Comparison of ENCODE assay signal across 24 mouse cellular contexts in genomic region chr13:97976642-97977041, GRCm38 (mm10).
DNase-seq lines count a peak whose midpoint lies in the region; ATAC-seq and TF ChIP-seq lines count a peak whose summit lies in the region.
"Had no signal": no experiment of that assay in that cellular context is flagged by ENCODE, and none has a peak within 500 bp of the region (broad histone marks: within the 10 kb centered on the region; RNA-seq: fewer than 3 reads in every experiment).

No protein-coding gene starts in this region.

- TF ChIP-seq POLR2A in small intestine, adult 2 months (IDR thresholded peaks at IDR 0.05; ENCODE audit: low read depth, low read length) = no peak
- no peak for TF ChIP-seq POLR2A in lung, adult 2 months (IDR thresholded peaks at IDR 0.05; ENCODE audit: borderline replicate concordance, extremely low read depth, low read depth, low read length)

- no peak overlapping the region for H3K4me2 ChIP-seq in kidney, embryonic 16.5 days (replicated peaks; ENCODE audit: low read depth, low read length)
- H3K4me2 ChIP-seq: forebrain, embryonic 15.5 days; limb, embryonic 12.5 days; liver, embryonic 13.5 days; lung, embryonic 15.5 days; midbrain, embryonic 11.5 days; neural tube, embryonic 12.5 days had no signal

- H3K4me1 ChIP-seq in kidney, embryonic 16.5 days (ENCODE audit: insufficient read depth, low read length) = peaks cover 6% of the 10 kb centered on the region
- peaks cover 19% of the 10 kb centered on the region; the same call in 1 of the 2 replicates for H3K4me1 ChIP-seq in small intestine, adult 2 months (ENCODE audit: control insufficient read depth, insufficient read depth, insufficient read length, low read length)
- H3K4me1 ChIP-seq in lung, adult 2 months (ENCODE audit: control insufficient read depth, insufficient read depth, low read length) = peaks cover 2% of the 10 kb centered on the region
- H3K4me1 ChIP-seq: liver, embryonic 13.5 days had no signal

- TF ChIP-seq CTCF in small intestine, adult 2 months (IDR thresholded peaks at IDR 0.05; ENCODE audit: extremely low read depth, insufficient read length, insufficient replicate concordance, low read depth, low read length) = no peak
- TF ChIP-seq CTCF in lung, adult 2 months (IDR thresholded peaks at IDR 0.05; ENCODE audit: insufficient read depth, low read length) = no peak

- 0 out of 2 replicates have a peak, but pooled peaks have one; percentile 49 for ATAC-seq in kidney, embryonic 16.5 days (ENCODE audit: low FRiP score, low TSS enrichment)
- ATAC-seq in monocyte, adult 5-6 weeks (replicated peaks; ENCODE audit: insufficient number of reproducible peaks, low FRiP score, low TSS enrichment, poor library complexity, severe bottlenecking) = no peak
- ATAC-seq: forebrain, embryonic 15.5 days had no signal

- no peaks in the 10 kb centered on the region for H3K27me3 ChIP-seq in kidney, embryonic 16.5 days (ENCODE audit: insufficient read depth, low read length)
- H3K27me3 ChIP-seq in small intestine, adult 2 months (ENCODE audit: control insufficient read depth, insufficient read depth, low read length) = no peaks in the 10 kb centered on the region
- H3K27me3 ChIP-seq: CH12.LX; forebrain, embryonic 15.5 days; limb, embryonic 12.5 days; liver, embryonic 13.5 days; lung, embryonic 15.5 days; neural tube, embryonic 12.5 days had no signal

- H3K27ac ChIP-seq in kidney, embryonic 16.5 days (ENCODE audit: low read length) = no peak overlapping the region
- H3K27ac ChIP-seq in small intestine, adult 2 months (ENCODE audit: insufficient read depth, low read depth, low read length) = peak overlapping the region; percentile 90
- H3K27ac ChIP-seq: embryonic facial prominence, embryonic 10.5 days; forebrain, embryonic 15.5 days; heart, embryonic 10.5 days; hindbrain, embryonic 10.5 days; limb, embryonic 12.5 days; liver, embryonic 13.5 days; lung, embryonic 15.5 days; neural tube, embryonic 12.5 days had no signal

- H3K4me3 ChIP-seq in kidney, embryonic 16.5 days (ENCODE audit: low read length) = no peak overlapping the region
- no peak overlapping the region for H3K4me3 ChIP-seq in small intestine, adult 2 months (ENCODE audit: low read depth, low read length)
- H3K4me3 ChIP-seq in lung, adult 2 months (replicated peaks; ENCODE audit: extremely low read depth, low read depth, low read length) = no peak overlapping the region
- H3K4me3 ChIP-seq: embryonic facial prominence, embryonic 10.5 days; forebrain, embryonic 15.5 days; heart, embryonic 10.5 days; hindbrain, embryonic 10.5 days; limb, embryonic 12.5 days; liver, embryonic 13.5 days; lung, embryonic 15.5 days; neural tube, embryonic 12.5 days had no signal

- H3K9ac ChIP-seq in kidney, embryonic 16.5 days (replicated peaks; ENCODE audit: low read length) = no peak overlapping the region
- H3K9ac ChIP-seq: forebrain, embryonic 15.5 days; limb, embryonic 12.5 days; liver, embryonic 13.5 days; lung, embryonic 15.5 days; neural tube, embryonic 12.5 days had no signal

- H3K36me3 ChIP-seq in kidney, embryonic 16.5 days (ENCODE audit: insufficient read depth, low read length) = peaks cover 19% of the 10 kb centered on the region
- H3K36me3 ChIP-seq in small intestine, adult 2 months (ENCODE audit: control insufficient read depth, insufficient read depth, low read length) = no peaks in the 10 kb centered on the region
- H3K36me3 ChIP-seq: forebrain, embryonic 15.5 days; heart, embryonic 10.5 days; hindbrain, embryonic 10.5 days; liver, embryonic 13.5 days; lung, embryonic 15.5 days; neural tube, embryonic 12.5 days had no signal

- no peaks in the 10 kb centered on the region for H3K9me3 ChIP-seq in kidney, embryonic 16.5 days (ENCODE audit: low read length)
- H3K9me3 ChIP-seq: embryonic facial prominence, embryonic 10.5 days; forebrain, embryonic 15.5 days; heart, embryonic 10.5 days; hindbrain, embryonic 10.5 days; limb, embryonic 12.5 days; liver, embryonic 13.5 days; lung, embryonic 15.5 days; neural tube, embryonic 12.5 days had no signal

- DNase-seq in heart, adult 11 months = peak; percentile 89
- DNase-seq in heart, adult 9 months (ENCODE audit: low spot score in 2 of 2) = no peak
- DNase-seq in fibroblast of lung, adult 2 months (ENCODE audit: low read depth) = peak; percentile 22
- no peak for DNase-seq in lung, adult 2 months
- DNase-seq in gastrocnemius, adult 8-10 months (ENCODE audit: low spot score in 2 of 2) = no peak
- DNase-seq: adrenal gland, postnatal 36 days; cerebellum, adult 2 months; gastrocnemius, postnatal 25 days; liver, embryonic 13.5 days; lung, postnatal 4 days; right cerebral cortex, adult 18-20 months; thymus, adult 2 months had no signal

- WGBS in kidney, embryonic 16.5 days = 79% methylated on average over 2 of the region's 2 CpGs
- WGBS in small intestine, adult 2 months = 31% methylated on average over 2 of the region's 2 CpGs
- WGBS in lung, adult 2 months = 65% methylated on average over 2 of the region's 2 CpGs

Comparison
In these comparisons a context has a peak if more than half of its experiments do, and no peak if none do; other contexts are left out.
1. DNase-seq: peak in heart, adult 11 months (single experiment) and fibroblast of lung, adult 2 months (single experiment); none in heart, adult 9 months (0 of 2), lung, adult 2 months (single experiment) and gastrocnemius, adult 8-10 months (0 of 2).